Mouse (Mus musculus) gastrocnemius, adult 18-20 months (tissue): ENCODE data around the gene Cd180. TPM values are rescaled to one million over a fixed set of nuclear protein-coding genes. Genes with fewer than 3 reads are reported as not detected.

Experiments used
- DNase-seq: peaks from one replicate; pipeline ENCODE4 v3.0.0; 2021; ENCODE audit warnings: low spot score
- total RNA-seq, 2 experiments: library from RNA; stranded (reverse); gene quantifications; 2 replicates each; pipeline ENCODE4 v1.2.3; 2021

Cd180 gene
- total RNA-seq, 2 experiments from 2014 or later = 0.12 TPM; not detected in 1

DNA sequence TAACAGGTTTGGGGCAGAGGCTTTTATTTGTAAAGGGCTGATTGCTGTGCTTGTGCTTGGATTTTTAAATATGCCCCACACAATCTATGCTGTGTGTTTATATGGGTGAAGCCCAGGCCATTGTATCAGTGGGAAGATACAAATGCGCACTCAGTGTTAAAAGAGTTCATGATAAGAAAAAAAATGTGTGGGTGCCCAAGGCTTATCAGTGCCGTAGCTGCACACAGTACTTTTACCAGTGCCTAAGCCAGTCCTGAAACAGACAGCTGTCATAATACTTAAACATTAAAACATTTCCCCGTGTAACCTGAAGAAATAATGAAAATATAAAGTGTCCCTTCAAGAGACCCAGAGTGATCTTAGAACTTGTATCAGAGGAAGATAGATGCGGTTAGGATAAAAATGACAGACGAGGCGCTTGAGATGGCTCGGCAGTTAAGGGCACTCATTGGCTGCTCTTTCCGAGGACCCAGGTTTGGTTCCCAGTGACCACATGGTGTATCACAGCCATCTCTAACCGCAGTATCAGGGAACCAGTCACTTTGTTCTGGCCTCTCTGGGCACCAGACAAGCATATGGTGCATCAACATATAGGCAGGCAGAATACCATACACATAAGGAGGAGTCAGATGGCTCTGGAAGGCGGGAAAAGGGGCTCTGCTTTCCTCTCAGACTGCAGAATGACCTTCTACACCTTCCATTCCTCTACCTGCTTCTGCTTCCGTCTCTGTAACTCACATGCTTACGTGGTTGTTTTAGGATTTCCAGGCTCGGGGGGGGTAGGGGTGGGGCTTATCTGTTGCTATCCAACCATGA lies 46.6 kb downstream of the Cd180 start:
- no peak for DNase-seq

DNA sequence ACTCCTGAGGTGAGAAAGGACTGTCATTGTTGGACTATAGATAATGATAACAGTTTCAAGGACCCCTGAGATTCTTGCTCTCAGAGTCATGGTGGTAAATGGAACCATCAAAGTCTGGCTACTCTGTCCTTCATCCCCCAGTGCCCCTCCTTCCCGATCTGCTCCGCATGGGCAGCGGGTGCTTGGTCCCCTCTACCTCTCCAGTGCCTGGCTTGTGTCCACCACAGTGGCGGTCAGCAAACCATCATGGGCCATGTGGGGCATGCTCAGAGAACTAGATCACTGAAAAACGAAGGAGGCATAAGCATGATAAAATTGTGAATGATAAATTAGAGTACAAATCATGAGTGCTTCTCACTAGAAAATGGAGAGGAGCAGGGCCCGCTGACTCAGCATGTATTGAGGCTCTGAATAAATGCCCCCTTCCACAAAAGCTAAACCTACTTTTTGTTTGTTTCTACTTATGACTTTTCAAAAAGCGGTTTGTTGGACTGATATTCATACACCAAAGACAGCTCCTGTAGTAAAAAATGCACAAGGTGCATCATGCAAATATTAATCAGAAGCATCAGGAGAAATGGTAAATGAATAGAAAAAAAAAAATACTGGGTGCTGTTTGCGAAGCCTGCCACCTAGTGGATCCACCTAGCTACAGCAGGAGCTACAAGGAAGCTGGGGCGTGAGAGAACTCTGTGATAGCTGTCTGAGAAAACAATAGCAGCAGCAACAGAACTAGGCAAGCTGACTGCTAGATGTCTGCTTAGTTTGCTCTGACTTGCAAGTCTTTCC lies 51.3 kb downstream of the Cd180 start:
- peak; percentile 35 for DNase-seq

DNA sequence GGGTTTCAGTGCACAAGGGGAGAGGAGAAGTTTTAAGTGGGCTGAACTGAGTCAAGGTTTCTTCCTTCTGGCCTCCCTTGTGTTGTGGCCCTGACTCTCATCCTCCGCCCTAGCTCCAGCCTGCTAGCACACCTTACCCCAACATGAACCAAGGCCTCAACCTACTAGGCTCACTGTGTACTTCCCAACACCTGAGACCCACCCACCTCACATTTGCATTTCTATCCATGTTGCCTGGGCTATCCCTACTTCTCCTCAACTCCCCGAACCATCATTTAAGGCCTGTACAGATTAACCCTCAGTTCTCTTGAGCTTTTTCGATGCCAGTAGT lies 51.9 kb downstream of the Cd180 start:
- DNase-seq = no peak

DNA sequence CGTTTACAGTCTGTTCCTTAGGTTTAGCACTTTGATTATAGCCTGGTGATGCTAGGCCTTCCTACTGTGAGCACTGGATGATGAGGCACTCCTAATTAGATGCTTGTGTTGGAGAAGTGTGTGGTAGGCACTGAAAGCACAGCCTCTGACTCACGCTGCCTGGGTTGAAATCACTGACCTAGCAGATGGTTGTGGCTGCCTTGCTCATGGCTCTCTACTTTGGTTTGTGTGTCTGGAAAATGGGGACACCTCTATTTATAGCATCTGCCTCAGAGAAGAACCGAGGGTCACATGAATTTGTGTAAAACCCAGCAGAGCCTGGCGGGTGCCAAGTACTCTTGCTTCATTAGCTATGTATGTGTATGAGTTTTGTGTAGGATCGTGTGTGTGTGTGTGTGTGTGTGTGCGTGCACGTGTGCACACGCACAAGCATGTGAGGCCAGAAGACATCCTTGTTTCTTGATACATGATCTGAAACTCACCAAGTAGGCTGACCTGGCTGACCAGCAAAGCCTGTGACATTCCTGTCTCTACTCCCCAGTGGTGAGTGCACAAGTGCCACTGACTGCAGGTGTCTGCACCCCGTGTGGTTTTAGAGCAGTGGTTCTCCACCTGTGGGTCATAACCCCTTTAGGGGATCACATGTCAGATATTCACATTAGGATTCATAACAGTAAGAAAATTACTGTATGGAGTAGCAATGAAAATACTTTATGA lies 52.4 kb downstream of the Cd180 start:
- no peak for DNase-seq

DNA sequence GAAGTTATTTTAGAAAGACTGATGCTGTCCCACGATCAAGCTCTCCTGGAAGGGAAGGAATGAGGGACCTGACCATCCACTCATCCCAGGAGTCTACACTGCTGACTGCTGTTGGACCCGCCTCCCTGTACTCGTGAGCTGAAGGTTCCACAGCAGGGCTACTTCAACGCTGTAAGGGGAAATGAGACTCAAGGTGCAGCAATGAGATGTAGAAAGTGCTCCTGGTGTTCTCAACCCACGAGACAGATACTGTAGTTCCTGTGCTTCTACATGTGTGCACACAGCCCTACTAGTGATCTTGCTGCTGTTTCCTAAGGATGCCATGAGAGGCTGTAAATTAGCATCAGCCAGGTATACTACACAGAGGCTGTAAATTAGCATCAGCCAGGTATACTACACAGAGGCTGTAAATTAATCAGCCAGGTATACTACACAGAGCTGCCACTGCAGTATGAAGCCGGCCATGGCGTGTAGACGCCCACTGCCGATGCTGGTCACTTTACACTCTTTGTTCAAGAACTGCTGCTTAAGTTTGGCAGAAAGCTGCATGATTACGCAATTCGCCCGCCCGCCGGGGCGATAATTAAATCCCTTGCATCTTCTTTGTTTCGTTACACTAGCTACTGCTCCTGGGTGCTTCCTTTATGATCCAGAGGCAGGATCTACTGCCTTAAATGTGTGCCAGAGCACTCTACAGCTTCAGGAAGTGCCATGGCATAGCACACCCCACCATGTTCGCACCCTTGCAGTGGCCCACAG lies 53.6 kb downstream of the Cd180 start:
- no peak for DNase-seq

DNA sequence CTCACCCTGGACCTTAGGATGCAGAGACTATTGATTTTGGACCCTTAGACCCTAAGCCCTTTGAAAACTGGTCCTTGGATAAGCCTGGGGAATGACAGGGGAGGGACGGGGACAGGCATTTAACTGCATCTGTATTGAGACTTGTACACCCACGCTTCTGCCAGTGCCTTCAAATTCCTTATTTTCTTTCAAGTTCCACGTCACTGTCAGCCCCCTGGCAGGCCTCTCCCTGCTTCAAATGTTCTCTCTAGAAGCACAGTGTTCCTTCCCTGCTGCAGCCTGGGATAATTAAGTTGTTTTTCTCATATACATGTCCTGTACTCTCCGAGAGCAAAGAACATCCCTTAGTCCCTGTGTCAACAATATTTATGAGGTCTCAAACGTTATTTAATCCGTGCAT lies 55.8 kb downstream of the Cd180 start:
- DNase-seq = no peak

DNA sequence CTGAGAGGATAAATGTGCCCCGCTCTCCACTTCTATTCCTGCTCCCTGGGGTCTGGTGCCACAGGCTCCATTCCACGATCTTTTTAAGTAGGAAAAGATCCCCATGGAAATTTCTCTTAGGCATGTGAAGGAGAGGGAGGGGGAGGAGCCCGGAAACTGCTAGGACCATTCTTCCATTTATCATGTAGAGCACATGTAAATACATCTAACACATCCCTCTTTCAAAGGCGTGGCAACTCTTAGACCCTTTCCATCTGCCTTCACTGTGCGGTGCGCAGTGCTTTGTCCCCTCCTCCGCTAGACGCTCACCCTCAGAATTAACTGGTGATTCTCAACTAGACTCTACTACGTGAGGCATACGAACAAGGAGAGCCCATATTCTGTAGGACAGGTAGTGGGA lies 56.5 kb downstream of the Cd180 start:
- DNase-seq = no peak

DNA sequence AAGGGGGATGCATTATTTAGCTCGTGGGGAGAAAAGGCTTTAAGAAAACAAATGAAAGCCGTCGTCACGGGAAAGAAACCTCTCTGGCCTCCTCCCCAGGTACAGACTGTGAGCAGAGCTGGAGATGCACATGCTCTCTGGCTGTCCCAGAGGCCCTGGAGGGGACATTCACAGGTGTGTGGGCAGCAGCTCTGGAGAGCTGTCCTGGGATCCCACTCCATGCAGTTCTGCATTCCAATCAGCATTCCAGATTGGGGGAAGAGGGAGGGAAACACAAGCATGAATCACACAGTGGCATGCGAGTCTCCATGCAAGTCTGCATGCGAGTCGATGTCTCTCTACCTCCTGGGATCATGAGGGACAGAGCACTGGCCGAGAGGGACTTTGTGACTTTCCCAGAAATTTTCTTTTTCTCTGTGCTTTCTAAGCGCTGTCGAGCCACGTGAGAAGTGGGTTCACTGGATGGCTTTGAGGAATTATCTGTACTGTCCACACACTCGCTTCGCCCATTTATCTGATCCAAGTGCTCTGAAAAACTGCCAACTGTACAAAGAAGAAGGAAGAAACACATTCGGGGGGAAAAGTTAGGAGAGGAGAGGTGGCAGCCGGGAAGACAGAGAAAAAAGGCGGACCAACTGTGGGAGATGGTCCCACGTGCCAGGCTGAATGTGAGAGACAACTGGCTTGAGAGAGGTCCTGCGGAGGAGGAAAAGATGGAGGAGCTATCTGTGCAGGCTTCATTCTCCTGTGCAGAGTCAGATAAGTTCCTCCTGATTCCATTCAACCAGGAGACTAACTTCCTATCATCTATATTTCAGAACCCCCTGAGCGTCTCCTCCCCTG lies 60.6 kb downstream of the Cd180 start:
- DNase-seq = no peak

DNA sequence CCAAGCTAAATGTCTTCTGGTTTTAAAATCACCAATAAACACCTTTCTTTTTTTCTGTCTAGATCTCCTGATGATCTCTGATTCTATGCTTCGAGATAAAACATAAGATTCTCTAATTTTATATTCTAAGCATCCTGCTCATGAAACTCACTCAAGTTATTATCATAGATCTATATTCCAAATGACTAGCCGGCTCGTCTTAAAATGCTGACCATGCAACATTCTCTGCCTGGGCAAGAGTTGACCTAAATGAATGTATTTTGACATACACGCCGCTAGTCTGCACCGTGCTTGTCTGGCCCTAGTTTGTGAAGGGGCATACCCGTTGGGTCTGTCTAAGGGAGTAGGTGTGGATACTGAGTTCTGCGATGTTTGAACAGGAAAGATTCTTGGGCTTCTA lies 61.8 kb downstream of the Cd180 start:
- no peak for DNase-seq

DNA sequence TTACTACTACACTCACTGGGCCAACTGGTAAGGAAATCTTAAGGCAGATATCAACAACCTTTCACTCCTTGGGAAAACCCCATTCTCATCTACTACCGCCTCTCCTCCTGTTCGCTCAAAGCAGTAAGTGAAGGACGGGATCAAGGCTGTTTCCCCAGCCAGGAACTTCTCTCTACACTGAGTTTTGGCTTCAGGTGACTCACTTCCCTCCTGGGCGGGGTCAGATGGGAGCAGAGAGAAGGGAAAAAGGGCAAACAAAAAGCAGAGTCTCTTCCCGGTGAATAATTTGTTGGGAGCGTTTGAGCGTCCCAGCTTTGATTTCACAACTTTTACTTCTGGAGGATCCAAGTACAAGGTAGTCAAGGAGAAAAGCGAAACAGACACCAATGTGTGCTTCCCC lies 62.7 kb downstream of the Cd180 start:
- DNase-seq = no peak

DNA sequence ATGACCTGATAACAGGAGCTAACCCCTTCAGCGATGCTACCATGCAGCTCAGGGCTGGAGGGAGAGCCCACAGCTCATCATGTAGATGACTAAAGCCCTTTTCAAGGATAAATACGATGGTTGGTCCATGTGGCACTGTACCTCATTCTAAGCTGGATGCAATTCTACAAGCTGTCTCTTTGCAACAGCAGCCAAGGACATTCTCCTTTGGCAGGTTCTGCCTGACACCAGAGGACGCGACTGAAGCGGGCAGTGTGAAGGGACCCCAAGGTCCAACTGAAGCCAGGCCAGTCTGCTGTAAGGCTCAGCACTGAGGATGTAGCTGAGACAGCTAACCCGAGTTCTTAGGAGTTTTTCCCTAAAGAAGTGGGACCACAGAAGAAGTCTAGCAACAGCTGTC lies 64.7 kb downstream of the Cd180 start:
- no peak for DNase-seq

DNA sequence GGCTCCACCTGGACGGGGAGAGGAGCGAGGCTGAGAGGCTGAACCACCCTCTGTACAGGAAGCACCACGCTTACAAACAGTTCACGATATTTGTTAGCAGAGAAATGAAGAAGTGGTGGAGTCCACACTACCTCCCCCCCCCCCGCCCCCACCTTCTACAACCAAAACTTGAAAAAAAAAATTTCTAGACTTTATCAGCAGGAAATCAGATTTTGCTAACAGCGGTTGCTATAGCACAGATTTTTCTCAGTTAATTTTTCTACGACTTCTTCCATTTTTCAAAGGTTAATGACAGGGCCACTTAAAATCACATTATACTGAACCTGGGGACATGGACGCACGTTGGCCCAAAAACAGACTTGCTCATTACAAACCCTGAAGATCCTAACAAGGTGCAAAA lies 68.1 kb downstream of the Cd180 start:
- no peak for DNase-seq

DNA sequence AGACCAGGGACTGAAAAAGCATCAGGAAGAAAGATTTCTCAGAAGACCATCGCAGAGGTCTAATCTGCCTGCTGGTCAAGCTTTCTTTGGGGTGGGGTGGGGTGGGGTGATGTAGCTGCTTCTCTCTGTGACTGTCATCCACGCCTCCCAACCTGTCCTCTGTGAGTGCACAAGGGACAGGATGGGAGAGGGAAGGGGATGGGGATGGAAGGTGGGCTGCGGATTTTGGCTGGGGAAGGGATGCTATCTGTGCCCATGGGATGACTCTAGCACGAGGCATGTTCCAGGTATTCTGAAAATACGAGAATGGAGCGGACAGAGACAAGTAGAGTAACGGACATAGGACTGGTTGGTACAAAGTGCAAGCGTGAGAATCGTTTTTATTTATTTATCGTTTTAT lies 68.8 kb downstream of the Cd180 start:
- DNase-seq = no peak

DNA sequence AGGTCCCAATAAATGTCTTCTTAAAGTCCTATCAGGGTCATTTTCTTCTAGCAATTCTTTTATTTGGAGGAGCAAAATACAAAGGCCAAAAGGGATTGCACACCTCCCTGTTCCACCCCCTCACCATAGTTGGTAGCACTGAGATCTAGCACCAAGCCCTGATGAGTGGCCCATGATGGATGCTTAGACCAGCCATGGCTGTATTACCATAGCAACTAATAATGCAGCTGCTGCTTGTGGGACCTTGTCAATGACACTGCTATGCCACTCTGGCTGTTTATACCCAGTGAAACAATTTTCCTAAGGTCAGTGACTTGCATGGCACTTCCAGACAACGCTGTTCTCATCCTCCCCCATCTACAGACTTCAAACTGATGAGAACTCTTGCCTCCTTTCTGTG lies 70.9 kb downstream of the Cd180 start:
- no peak for DNase-seq

DNA sequence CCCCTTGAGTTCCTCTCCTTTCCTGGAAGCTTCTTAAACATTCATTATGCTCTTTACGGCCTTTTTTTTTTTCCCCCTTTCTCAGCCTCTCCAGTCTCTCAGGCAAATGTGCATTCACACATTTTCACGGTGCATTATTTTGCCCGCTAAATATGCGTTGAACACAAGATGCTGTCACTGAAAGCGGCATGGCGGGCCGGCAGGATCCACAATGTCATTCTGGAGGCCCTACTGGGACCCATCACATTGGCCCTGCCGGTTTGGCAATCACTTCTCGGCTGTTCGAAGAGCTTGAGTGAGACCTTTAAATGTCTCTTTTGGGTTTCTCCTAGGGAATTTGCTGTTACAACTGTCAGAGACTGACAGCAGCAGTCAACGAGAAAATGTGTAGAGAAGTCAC lies 71.9 kb downstream of the Cd180 start:
- DNase-seq = no peak

DNA sequence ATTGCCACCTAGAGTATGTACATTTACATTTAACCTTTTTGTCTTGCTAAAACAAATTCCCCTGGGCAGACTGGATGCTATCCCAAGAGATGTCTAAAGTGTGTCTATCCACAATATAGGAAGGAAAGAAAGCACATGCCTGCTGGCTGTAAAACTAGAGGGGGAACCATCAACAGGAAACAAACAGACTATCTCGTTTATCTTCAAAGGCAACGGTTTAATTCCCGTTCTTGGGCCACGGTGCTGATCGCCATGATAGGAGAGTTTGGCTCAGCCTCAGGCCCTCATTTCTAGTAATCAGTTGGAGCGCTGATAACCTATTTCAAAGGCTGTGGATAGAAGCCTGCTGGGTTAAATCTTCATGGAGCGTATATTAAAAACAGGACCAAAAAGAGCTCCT lies 73.8 kb downstream of the Cd180 start:
- no peak for DNase-seq

DNA sequence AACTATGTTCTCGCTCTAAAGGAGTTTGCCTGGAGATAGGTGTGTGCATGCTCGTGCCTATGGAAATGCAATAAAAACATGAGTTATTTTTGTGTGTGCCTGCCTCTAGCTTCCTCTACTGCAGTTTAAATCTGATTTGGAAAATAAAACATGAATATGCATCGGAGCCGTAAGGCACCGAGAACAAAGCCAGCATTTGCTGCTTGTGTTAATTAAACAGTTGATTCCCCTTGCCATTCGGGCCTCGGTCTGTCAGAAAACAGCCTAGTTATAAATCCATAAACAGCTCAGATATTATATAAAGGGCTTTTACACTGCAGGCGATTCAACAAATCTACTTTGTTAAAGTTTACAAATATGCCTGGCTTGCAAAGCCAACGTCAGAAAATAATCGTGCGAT lies 75.2 kb downstream of the Cd180 start:
- DNase-seq = no peak

DNA sequence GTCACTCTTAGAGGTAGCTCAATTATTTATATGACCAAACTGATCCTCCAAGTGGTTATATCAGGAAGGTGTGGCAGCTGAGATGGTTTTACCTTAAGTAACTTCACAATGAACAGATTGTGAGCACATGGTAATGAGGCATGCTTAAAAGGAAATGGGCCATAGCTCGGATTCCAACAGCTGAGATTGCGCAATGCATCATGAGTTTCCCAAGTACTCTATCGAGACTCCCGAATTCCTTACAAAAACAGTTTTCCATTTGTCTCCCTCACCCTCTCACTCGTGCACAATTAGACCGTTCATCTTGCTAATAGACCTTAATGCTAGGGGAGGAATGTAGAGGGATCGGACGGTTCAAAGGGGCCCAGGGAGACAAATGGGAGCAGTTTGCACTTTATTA lies 76.8 kb downstream of the Cd180 start:
- peak; percentile 18 for DNase-seq

DNA sequence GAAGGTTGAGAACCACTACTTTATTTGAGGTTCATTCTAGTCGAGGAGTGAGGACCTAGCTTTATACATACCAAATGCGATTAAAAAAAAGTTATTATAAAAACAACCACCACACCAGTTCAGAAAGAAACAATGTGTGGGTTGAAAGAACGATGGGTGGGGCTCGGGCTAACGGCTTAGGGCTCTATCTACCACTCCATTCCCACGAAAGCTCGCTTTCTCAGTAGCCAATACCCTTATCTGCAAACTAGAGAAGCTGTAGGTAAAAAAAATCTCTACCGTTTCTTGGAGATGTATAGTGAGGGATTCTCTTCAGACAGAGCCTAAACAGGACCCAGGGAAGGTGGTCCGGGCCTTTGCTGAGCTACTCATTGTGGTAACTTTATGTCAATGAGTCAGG lies 79.8 kb downstream of the Cd180 start:
- DNase-seq = no peak

DNA sequence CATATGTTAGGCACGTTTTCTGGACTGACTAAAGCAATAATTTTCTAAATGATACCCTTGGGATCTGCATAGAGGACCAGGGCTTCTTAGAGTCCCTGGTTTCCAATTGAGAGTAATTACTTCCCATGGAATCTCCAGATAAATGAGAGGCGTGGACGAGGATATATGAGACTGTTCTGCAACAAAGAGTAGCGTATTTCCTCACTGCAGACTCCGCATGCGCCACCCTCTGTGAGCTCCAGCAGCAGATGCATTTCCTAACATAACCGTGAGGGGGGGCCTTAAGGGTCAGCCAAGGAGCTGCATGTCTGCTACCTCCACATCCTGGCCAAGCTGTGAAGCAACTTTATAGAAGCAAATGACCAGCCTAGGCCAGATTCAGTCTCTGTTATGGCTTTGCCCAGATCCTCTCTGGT lies 81.4 kb downstream of the Cd180 start:
- DNase-seq = peak; percentile 21

DNA sequence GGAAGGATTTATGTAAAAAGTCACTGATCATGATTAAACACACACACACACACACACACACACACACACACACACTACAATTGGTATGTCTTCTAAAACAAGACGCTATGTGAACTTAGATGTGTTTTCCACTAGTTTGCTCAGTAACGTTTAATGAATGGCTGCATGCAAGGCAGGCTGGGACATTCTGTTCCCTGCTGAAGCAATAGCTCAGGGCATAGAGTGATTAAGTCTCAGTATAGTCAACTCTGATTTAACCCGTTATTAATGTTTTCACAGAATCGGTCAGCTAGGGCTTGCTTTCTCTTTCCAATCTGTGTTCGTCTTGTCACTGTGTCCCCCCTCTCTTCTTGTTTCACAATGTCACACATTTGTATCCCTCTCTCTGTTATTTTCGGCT lies 82.1 kb downstream of the Cd180 start:
- DNase-seq = no peak
